Mouse (Mus musculus): ENCODE results near the gene Thbs1.

GRCm38 (mm10) chr2:118137776-118138175, 26.1 kb downstream of the Thbs1 start:
- TF ChIP-seq POLR2A (IDR thresholded peaks at IDR 0.05; ENCODE audit: low read depth, low read length) (no peak), CTCF (IDR thresholded peaks at IDR 0.05; ENCODE audit: extremely low read depth, insufficient read depth, insufficient read length, insufficient replicate concordance) (no peak)

Data from spleen, adult 2 months (tissue).